Mouse (Mus musculus) olfactory bulb, adult 2 months (tissue): ENCODE data around the gene Dcdc2a. TPM values are rescaled to one million over a fixed set of nuclear protein-coding genes. Genes with fewer than 3 reads are reported as not detected.
A peak's percentile ranks its signal among the peaks of the same experiment; 100 is the strongest.

ENCODE experiments used
- H3K27ac ChIP-seq: fragments of 200-500 bp; 2 replicates; pipeline ENCODE4 v1.5.1; 2012; ENCODE audit warnings: low read depth, low read length; ENCODE audit not compliant: insufficient read depth
- H3K4me1 ChIP-seq: fragments of 200-500 bp; 2 replicates; pipeline ENCODE4 v1.6.1; 2012; ENCODE audit warnings: low read length; ENCODE audit not compliant: control insufficient read depth, insufficient read depth
- H3K4me3 ChIP-seq: fragments of 200-500 bp; 2 replicates; pipeline ENCODE4 v1.5.1; 2012; ENCODE audit warnings: mild to moderate bottlenecking, low read depth, low read length, moderate library complexity; ENCODE audit not compliant: insufficient read depth
- CTCF ChIP-seq: fragments of 200-500 bp; IDR thresholded peaks from 2 replicates; pipeline ENCODE4 v1.5.1; 2012; ENCODE audit warnings: low read depth, mild to moderate bottlenecking, low read length, moderate library complexity; ENCODE audit not compliant: insufficient read depth
- POLR2A ChIP-seq: fragments of 200-500 bp; IDR thresholded peaks from 2 replicates; pipeline ENCODE4 v1.6.1; 2012; ENCODE audit warnings: mild to moderate bottlenecking, low read depth, low read length, moderate library complexity; ENCODE audit not compliant: insufficient read depth
- WGBS: fragments of 180-500 bp; shearing (Covaris S2); methylation state at CpG from one replicate; pipeline ENCODE4 v1.1.7; 2018; 5-methylcytosine and 5-hydroxymethylcytosine counted together
- polyA plus RNA-seq: library from polyadenylated mRNA; stranded (reverse); fragments of >200 nt; gene quantifications from 2 replicates; pipeline ENCODE4 v1.2.4, GENCODE M21; 2012; ENCODE audit warnings: low replicate concordance; ENCODE audit not compliant: missing spikeins, insufficient read depth, insufficient read length

Dcdc2a gene
- polyA plus RNA-seq, 1 experiment, result not detected

GRCm38 (mm10) chr13:25026409-25027113 is 29.2 kb upstream of the Dcdc2a start:
- no peak for TF ChIP-seq POLR2A
- no peak for TF ChIP-seq CTCF
- Histone ChIP-seq H3K27ac (no peak overlapping the region), H3K4me1 (no peaks in the 10 kb centered on the region), H3K4me3 (no peak overlapping the region)
- 94% methylated on average over 6 of the region's 6 CpGs for WGBS

DNA sequence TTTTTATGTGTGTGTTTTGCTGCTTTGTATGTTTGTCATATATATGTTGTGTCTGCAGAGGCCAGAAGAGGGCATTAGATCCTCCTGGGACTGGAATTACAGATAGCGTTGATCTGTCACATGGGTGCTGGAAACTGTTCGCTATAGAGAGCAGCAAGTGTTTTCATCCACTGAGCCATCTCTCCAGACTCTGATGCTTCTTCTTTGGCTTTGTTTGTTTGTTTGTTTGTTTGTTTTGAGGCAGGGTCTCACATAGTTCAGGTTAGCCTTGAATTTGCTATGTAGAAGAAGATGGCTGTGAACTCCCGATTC is 28.7 kb upstream of the Dcdc2a start:
- H3K4me1 ChIP-seq, result no peaks in the 10 kb centered on the region
- no peak overlapping the region for H3K27ac ChIP-seq
- TF ChIP-seq POLR2A, result no peak
- TF ChIP-seq CTCF, result no peak
- no peak overlapping the region for H3K4me3 ChIP-seq
- 73% methylated on average over 3 of the region's 3 CpGs for WGBS

GRCm38 (mm10) chr13:25039488-25039887 is 16.3 kb upstream of the Dcdc2a start:
- no peaks in the 10 kb centered on the region for H3K4me1 ChIP-seq
- no peak overlapping the region for H3K27ac ChIP-seq
- WGBS, result 75% methylated on average over 2 of the region's 2 CpGs
- no peak overlapping the region for H3K4me3 ChIP-seq
- no peak for TF ChIP-seq POLR2A
- TF ChIP-seq CTCF, result no peak

DNA sequence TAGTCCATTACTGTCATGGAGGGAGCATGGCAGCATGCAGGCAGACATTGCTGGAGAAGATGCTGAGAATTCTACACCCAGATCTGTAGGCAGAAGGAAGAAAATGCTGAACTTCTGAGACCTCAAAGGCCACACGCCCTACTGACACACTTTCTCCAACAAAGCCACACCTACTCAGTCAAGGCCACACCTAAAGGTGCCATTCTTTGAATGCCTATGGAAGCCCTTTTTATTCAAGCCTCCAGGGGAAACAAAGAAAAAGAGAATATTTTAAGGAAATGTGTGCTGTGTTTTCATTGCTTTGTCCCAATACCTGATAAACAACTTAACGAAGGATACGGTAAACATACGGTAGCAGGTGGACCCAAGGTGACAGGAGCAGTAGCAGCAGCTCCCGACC is 3.1 kb upstream of the Dcdc2a start:
- TF ChIP-seq CTCF (no peak), POLR2A (no peak)
- H3K27ac ChIP-seq, result no peak overlapping the region
- H3K4me3 ChIP-seq, result no peak overlapping the region
- peaks cover 8% of the 10 kb centered on the region for H3K4me1 ChIP-seq
- WGBS, result 94% methylated on average over 5 of the region's 5 CpGs

GRCm38 (mm10) chr13:25055111-25055554 is 671 bp upstream of the Dcdc2a start:
- Histone ChIP-seq H3K4me1 (peaks cover 8% of the 10 kb centered on the region), H3K4me3 (peak overlapping the region; percentile 56), H3K27ac (no peak overlapping the region)
- peak; percentile 22; the same call in 1 of the 2 replicates for TF ChIP-seq CTCF
- no peak for TF ChIP-seq POLR2A
- under 1% methylated on average over 35 of the region's 35 CpGs for WGBS

GRCm38 (mm10) chr13:25066659-25067058 is 10.9 kb downstream of the Dcdc2a start:
- Histone ChIP-seq H3K4me3 (no peak overlapping the region), H3K27ac (no peak overlapping the region), H3K4me1 (no peaks in the 10 kb centered on the region)
- 96% methylated on average over 2 of the region's 2 CpGs for WGBS
- TF ChIP-seq POLR2A, result no peak
- no peak for TF ChIP-seq CTCF

DNA sequence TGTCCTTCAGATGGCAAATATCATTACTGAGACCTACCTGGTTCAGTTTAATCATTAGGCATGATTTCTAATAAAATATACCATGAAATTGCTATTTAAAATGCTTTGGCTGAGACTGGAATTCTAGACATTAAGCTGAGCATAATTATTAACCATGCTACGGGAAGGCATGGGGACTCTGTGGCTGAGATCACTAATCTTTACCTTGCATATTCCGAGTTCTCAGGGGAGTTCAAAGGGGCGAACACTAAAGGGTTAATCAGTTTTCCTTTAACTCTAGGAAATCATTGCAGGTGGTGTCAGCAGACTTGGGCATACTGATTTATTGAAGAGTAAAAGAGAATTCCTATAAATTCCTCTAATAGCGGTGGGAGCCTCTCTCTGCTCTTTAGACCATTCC is 11.4 kb downstream of the Dcdc2a start:
- TF ChIP-seq POLR2A (no peak), CTCF (no peak)
- 89% methylated on average over 4 of the region's 4 CpGs for WGBS
- no peak overlapping the region for H3K4me3 ChIP-seq
- H3K27ac ChIP-seq, result no peak overlapping the region
- H3K4me1 ChIP-seq, result no peaks in the 10 kb centered on the region

DNA sequence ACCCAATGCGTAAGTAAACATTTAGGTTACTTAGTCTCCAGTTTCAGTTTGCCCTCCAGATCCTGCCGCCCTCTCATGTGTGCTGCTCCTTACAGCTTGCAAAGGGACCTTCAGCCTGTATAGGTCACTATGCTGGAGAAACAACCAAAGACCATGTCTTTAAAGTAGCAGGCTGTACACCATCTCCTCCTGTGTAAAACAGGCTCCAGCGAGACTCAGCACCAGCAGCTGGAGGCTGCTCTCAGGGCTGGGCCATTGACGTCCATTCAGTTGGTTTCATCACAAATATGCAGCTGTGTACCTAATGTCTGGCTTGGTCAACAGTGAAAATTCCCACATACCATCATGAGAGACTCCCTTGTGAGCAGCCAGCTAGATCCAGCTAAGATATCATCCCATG is 14.0 kb downstream of the Dcdc2a start:
- no peak for TF ChIP-seq POLR2A
- no peak for TF ChIP-seq CTCF
- H3K4me1 ChIP-seq, result no peaks in the 10 kb centered on the region
- H3K4me3 ChIP-seq, result no peak overlapping the region
- WGBS, result 86% methylated on average over 4 of the region's 4 CpGs
- no peak overlapping the region for H3K27ac ChIP-seq

GRCm38 (mm10) chr13:25070791-25071190 is 15.0 kb downstream of the Dcdc2a start:
- H3K4me3 ChIP-seq, result no peak overlapping the region
- TF ChIP-seq CTCF (no peak), POLR2A (no peak)
- 91% methylated on average over 4 of the region's 4 CpGs for WGBS
- H3K4me1 ChIP-seq, result no peaks in the 10 kb centered on the region
- no peak overlapping the region for H3K27ac ChIP-seq

GRCm38 (mm10) chr13:25077262-25077661 is 21.5 kb downstream of the Dcdc2a start:
- TF ChIP-seq CTCF (no peak), POLR2A (no peak)
- WGBS, result 49% methylated on average over 7 of the region's 7 CpGs
- Histone ChIP-seq H3K4me3 (no peak overlapping the region), H3K27ac (no peak overlapping the region), H3K4me1 (no peaks in the 10 kb centered on the region)
